Mouse (Mus musculus) ES-E14 (cell line): ENCODE measurements around the gene Ldlrad3.

Experiments used
- HCFC1 ChIP-seq: IDR thresholded peaks from 2 replicates; pipeline ENCODE4 v1.6.1; 2012; ENCODE audit warnings: low read length, inconsistent platforms, borderline replicate concordance; ENCODE audit not compliant: insufficient read depth
- MAFK ChIP-seq: IDR thresholded peaks from 2 replicates; pipeline ENCODE4 v1.6.1; 2014; ENCODE audit warnings: mild to moderate bottlenecking, low read depth, low read length, inconsistent platforms; ENCODE audit not compliant: insufficient read depth
- ZNF384 ChIP-seq: IDR thresholded peaks from 2 replicates; pipeline ENCODE4 v1.6.1; 2012; ENCODE audit warnings: low read depth, low read length, inconsistent platforms

- TF ChIP-seq MAFK (no peak), ZNF384 (no peak), HCFC1 (no peak)
Measured at GRCm38 (mm10) chr2:101920136-101920554, 266.0 kb downstream of the Ldlrad3 start.
